Mouse (Mus musculus) Patski (cell line): ENCODE results near the gene Cbfa2t3. TPM values are rescaled to one million over a fixed set of nuclear protein-coding genes. Genes with fewer than 3 reads are reported as not detected.

Source experiments
- ATAC-seq: fragments of 100-300 bp; one replicate; pipeline ENCODE4 v1.8.0; 2021
- CTCF ChIA-PET: fragments of 350-600 bp; sonication (Branson Sonifier 250); formaldehyde crosslinking; loops from one replicate; lab custom pipeline; 2022; ENCODE audit warnings: inconsistent platforms; lab: Charles Lee
- POLR2A ChIA-PET: fragments of 350-600 bp; sonication (Branson Sonifier 250); formaldehyde crosslinking; loops from one replicate; lab custom pipeline; 2022; ENCODE audit warnings: antibody characterized with exemption, inconsistent platforms; lab: Charles Lee
- DNase-seq: peaks from one replicate; pipeline ENCODE4 v3.0.0-alpha.2; 2011; ENCODE audit warnings: low read depth, low spot score
- H3K27me3 ChIP-seq: fragments of 371-371 bp; one replicate; pipeline ENCODE4 v1.5.1; 2021
- CTCF ChIP-seq: fragments of 100-300 bp; IDR thresholded peaks from one replicate; pipeline ENCODE4 v1.5.1; 2021
- in situ Hi-C: fragments of 300-500 bp; cut with MboI; formaldehyde crosslinking; loops from 3 replicates; pipeline ENCODE4 v1.11.1; 2018; ENCODE audit warnings: low pct_unique_long_range_greater_than_20kb, mixed read lengths
- polyA plus RNA-seq: library from polyadenylated mRNA; unstranded; gene quantifications from one replicate; pipeline ENCODE4 v1.2.3, GENCODE M21; 2021

Cbfa2t3 gene
- polyA plus RNA-seq, 1 experiment from 2014 or later: 0.26 TPM

DNA sequence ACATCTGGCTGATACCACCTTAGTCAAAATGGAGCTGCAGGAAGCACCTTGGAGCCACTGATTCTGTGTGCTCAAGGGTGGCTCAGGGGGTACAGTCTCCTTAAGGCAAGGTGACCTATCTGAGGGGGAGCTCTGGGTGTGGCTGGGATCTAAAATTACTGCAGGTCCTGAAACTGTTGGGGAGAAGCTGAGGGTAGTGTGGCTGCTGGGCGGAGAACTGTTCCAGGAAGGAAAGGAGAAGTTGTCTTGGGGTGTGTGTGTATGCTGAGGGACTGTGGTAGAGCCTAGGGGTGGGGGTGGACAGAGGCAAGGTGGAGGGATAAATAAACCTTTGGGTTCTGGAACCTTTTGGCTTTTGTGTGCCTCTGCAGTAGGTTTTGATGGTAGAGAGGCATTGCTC lies 9.6 kb downstream of the Cbfa2t3 start:
- H3K27me3 ChIP-seq: peaks cover 67% of the 10 kb centered on the region
- TF ChIP-seq CTCF: no peak
- in situ Hi-C loops: no loop called here
- ChIA-PET POLR2A (no interaction called here), CTCF (no interaction called here)
- DNase-seq (no peak), ATAC-seq (no peak)

DNA sequence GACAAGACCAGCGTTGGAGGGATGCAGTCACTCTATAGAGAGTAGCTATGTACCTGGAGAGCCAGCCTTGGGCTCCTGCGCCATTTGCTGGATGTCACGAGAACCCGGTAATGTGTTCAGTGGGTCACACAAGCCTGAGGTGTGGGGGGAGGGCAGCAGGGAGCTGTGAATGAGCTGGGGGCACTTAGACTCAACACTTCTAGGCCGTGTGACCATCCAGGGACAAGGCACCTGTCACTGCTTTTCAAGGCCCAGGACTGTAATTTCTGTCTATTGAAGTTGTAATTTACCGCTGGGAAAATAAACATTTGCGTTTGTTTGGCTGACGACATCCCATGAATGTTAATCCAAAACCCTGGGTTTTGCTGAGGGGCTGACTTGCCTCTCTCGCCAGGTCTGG lies 12.0 kb downstream of the Cbfa2t3 start:
- ChIA-PET CTCF (no interaction called here), POLR2A (interaction anchor here (0.6 kb wide), 1 partner anchor 37 kb away, joined by 3 read pairs; no protein-coding TSS in a partner anchor)
- ATAC-seq (no peak), DNase-seq (no peak)
- TF ChIP-seq CTCF: no peak
- in situ Hi-C loops: no loop called here
- H3K27me3 ChIP-seq: peaks cover 65% of the 10 kb centered on the region

DNA sequence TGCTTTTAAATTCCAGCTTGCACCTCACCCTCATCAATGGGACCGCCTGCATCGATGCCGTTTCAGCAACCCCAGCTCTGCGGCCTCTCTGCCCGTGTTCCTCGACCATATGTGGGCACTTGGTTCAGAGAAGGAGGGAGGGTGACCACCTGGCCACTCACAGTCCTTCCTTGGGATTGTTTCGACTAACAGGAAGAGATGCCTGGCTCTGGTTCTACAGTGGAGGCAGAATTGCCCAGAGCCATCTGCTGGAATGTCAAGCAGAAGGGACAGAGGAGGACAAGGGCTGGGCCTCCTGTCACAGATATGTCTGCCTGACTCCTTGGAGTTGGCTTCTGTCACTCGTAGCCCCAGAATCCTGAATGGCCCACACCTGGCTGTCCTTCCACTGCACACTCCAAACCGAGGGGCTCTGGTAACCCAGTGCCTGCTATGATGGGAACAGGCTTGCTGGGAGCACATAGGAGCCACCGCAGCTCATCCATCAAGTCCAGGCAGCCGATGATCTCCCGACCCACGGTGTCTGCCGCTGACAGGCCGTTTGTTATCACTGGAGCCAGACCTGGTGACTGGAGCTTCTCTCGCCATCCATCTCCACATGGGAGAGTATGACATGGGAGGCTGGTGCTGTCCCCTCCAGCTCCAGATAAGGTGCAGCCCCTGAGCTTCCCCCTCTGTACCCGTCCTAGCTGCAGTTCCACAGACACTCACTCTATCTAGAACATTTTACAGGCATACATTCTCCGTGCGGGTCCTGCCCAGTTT lies 13.6 kb downstream of the Cbfa2t3 start:
- ChIA-PET POLR2A (no interaction called here), CTCF (no interaction called here)
- in situ Hi-C loops: no loop called here
- H3K27me3 ChIP-seq: peaks cover 73% of the 10 kb centered on the region
- no peak for ATAC-seq
- TF ChIP-seq CTCF: no peak
- DNase-seq: no peak

DNA sequence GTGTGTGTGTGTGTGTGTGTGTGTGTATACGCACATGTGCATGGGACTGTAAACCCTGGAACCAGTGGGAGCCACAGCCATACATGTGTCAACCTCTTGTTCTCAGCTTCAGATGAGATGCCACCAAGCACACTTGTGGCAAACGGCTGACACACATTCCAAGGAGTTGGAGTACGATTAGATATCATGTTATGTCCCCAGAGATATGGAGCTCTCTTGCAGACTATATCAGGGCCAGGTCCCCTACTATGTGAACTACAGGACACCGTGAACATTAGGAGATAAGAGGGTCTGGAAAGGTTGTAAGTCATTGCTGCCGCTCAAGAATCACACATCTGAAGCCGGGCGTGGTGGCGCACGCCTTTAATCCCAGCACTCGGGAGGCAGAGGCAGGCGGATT lies 16.1 kb downstream of the Cbfa2t3 start:
- ATAC-seq (no peak), DNase-seq (no peak)
- TF ChIP-seq CTCF: no peak
- in situ Hi-C loops: no loop called here
- CTCF ChIA-PET: no interaction called here
- POLR2A ChIA-PET: interaction anchor here (0.6 kb wide), 1 partner anchor 13 kb away, joined by 3 read pairs; no protein-coding TSS in a partner anchor
- peaks cover 77% of the 10 kb centered on the region for H3K27me3 ChIP-seq

DNA sequence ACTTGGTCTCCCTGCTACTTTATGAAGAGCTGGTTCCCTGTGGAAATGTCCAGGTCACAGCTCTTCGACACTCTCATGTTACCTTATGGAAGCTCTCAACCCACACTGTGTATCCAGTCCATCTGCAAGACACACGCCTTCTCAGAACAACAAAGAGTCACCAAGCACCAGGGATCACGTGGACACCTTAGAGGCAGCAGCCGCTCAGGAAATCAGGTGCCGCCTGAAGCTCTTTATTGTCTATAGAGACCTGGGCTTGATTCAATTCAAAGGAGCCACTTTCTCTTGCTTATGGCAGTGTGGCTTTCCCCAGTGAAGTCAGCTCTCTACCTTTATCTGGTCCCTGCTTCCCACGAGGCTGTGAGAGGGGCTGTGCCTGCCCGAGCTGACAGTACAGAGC lies 18.7 kb downstream of the Cbfa2t3 start:
- peaks cover 73% of the 10 kb centered on the region for H3K27me3 ChIP-seq
- DNase-seq (no peak), ATAC-seq (no peak)
- in situ Hi-C loops: no loop called here
- no peak for TF ChIP-seq CTCF
- CTCF ChIA-PET: interaction anchor here (1.2 kb wide), 1 partner anchor 62 kb away, joined by 4 read pairs; no protein-coding TSS in a partner anchor
- POLR2A ChIA-PET: interaction anchor here (1.0 kb wide), 1 partner anchor 69 kb away, joined by 3 read pairs; no protein-coding TSS in a partner anchor

DNA sequence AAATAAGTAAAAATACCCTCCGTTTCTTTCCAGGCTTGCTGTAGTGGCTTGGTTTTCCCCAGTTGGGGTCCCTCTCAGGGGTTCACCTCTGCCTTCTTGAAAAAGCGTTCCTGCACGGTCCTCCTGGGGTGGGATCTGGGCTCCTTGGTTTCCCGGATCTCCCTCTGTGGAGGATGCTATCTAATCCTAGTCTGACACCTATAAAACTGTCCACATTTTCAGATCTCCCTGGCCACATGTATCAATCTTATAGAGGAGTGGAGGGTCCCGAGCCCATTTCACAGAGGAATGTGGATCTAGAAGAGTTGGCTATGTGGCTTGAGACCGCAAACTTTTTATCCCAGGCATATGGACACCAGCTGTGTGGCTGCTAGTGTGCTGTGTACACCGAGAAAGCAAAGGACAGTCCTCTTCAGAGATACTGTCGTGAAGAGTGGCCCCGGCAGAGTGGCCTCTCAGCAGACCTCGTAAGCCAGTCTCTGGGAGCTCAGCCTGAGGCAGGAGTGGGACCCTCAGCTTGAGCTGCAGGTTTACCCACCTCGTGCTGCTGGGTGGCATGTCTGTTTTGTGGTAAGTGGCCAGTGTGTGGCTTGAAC lies 19.5 kb downstream of the Cbfa2t3 start:
- POLR2A ChIA-PET: interaction anchor here (1.0 kb wide), 1 partner anchor 70 kb away, joined by 3 read pairs; no protein-coding TSS in a partner anchor
- no peak for DNase-seq
- H3K27me3 ChIP-seq: peaks cover 68% of the 10 kb centered on the region
- no peak for TF ChIP-seq CTCF
- CTCF ChIA-PET: interaction anchor here (1.2 kb wide), 1 partner anchor 61 kb away, joined by 4 read pairs; no protein-coding TSS in a partner anchor
- ATAC-seq: no peak
- in situ Hi-C loops: loop anchor here (5.0 kb wide), 2 partner anchors 62 to 153 kb away; no protein-coding TSS in a partner anchor

DNA sequence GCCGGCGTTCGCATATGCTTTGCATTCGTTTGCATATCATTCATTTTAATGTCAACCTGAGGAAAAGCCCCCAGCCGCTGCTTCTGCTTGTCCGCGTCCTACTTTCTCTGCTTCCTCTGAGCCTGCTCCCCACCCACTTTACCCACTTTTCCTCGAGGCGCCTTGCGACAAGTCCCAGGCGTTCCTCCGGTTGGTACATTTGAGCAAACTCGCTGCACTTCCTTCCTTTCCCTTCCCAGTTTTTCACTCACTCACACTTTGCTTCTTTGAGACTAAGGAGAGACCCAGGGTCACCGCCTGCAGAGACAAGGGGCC lies 20.1 kb downstream of the Cbfa2t3 start:
- no peak for ATAC-seq
- peaks cover 65% of the 10 kb centered on the region for H3K27me3 ChIP-seq
- no peak for TF ChIP-seq CTCF
- in situ Hi-C loops: loop anchor here (5.0 kb wide), 2 partner anchors 62 to 153 kb away; no protein-coding TSS in a partner anchor
- DNase-seq: no peak
- POLR2A ChIA-PET: no interaction called here
- CTCF ChIA-PET: no interaction called here

DNA sequence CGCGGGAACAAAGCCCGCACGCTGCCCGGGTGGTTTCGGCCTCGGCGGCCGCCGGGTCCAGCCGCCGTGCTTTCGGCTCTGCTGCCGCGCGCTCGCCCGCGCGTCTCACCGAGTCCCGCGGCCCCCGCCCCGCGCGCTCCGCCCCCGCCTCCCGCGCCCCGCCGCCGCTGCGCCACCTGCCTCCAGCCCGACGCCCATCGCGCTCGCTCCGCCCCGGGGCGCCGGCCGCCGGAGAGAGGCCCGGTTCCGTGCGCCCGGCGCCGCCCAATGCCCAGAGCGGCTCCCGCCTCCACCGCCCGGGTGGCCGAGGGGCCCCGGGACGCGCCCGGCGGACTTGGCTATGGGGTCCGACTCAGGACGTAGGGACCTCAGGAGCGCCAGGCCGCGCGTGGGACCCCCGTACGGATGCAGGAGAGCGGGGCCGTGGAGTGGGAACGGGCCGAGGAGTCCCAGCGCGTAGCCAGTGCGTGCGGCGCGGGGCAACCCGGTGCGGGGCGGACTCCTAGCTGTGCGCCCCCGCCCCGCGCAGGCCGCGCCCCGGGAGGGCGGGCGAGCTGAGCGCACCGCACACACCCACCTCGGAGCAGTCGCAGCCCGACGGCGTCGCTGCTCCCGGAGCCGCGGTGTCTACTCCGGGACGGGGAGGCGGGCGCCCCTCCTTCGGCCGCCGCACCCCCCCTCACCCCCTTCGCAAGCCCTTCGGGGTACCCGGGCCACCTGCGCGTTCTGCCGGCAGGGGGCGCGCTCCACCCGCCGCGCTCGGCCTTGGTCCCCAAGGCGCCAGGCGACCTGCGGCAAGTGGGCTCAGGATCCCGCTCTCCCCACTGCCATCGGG lies 20.6 kb downstream of the Cbfa2t3 start:
- ATAC-seq: peak; percentile 29
- CTCF ChIA-PET: no interaction called here
- in situ Hi-C loops: loop anchor here (5.0 kb wide), 2 partner anchors 61 to 154 kb away; no protein-coding TSS in a partner anchor
- no peak for DNase-seq
- peaks cover 59% of the 10 kb centered on the region for H3K27me3 ChIP-seq
- no peak for TF ChIP-seq CTCF
- POLR2A ChIA-PET: no interaction called here

DNA sequence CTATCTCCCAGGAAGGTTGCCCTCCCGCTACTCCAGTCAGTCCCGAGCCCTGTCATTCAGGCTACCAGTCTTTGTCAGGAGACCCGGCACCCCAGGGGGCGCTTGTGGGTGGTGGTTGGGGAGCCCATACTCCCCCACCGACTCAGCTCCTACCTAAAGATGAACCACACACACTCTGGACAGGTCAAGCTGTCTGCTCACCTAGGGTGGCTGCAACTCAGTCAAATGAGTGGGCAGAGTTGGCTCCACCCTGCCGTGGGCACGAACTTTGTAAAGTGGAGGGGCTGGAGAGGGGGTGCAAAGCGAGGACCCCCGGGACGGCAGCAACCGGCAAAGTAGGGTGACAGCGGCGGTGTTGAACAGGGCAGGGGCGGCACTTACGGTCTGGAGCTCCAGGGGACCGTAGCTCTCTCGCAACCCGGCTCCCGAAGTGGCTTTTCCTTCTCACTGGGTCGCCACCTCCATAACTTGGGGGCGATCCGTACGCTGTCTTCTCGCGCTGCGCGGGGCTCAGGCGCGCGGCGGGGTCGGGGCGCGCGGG lies 21.4 kb downstream of the Cbfa2t3 start:
- in situ Hi-C loops: loop anchor here (5.0 kb wide), 2 partner anchors 60 to 155 kb away; no protein-coding TSS in a partner anchor
- peaks cover 62% of the 10 kb centered on the region for H3K27me3 ChIP-seq
- TF ChIP-seq CTCF: no peak
- CTCF ChIA-PET: no interaction called here
- DNase-seq (no peak), ATAC-seq (peak; percentile 4)
- POLR2A ChIA-PET: no interaction called here
